Mouse (Mus musculus) adrenal gland, postnatal 10 days (tissue): ENCODE measurements around the gene Cadm1. TPM values are rescaled to one million over a fixed set of nuclear protein-coding genes. Genes with fewer than 3 reads are reported as not detected.

ENCODE experiments used
- DNase-seq: peaks from one replicate; pipeline ENCODE4 v3.0.0; 2021; ENCODE audit warnings: mixed read lengths
- total RNA-seq, 2 experiments: library from RNA; stranded (reverse); gene quantifications; 2 replicates each; pipeline ENCODE4 v1.2.3; 2021

Cadm1 gene
- total RNA-seq, 2 experiments from 2014 or later = 32.0 to 39.5 TPM

DNA sequence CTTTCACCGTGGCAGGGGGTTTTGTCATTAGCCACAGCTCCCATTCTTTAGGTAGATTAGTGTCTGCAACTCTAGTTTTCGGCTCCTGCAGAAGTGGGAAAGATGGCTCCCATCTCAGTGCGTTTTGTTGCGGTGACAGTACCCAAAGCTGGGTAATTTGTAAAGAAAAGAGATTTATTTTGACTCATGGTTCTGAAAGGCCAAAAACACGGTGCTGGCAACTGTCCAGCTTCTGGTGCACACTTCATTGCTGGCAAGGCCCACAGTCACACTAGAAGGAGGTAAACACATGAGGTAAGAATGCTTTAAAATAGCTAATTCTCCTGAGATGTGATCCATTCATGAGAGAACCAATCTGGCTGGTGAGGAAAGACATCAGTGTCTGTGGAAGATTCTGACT is 18.9 kb downstream of the Cadm1 start:
- DNase-seq = no peak

DNA sequence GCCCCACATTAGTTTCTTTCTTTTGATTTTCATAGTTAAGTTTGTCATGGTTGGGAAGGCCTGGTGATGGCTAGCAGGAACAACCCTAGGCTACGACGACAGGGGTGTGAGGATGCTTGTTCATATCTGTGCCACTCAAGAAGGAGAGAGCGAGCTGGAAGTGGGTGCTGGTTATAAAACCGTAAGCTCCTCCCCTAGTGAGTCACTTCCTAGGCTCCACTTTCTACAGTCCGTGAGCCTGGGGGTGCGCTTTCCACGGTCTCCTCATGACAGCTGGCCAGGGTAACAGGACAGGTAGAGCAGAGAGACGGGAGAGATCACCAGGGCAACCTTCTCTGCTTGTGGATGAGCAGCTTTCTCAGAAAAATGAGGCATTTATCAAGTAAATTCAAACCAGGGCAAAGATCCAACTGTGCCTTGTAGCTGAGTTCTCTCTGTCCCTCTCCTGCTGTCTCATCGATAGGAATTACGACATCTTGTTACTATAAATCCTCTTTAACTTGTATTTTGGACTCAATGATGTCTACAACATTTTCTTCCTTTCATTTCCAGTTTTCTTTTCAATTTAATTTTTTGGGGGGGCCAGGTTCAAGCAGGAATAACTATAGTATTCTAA is 23.1 kb downstream of the Cadm1 start:
- DNase-seq = no peak

GRCm38 (mm10) chr9:47560726-47561125 is 30.8 kb downstream of the Cadm1 start:
- no peak for DNase-seq

DNA sequence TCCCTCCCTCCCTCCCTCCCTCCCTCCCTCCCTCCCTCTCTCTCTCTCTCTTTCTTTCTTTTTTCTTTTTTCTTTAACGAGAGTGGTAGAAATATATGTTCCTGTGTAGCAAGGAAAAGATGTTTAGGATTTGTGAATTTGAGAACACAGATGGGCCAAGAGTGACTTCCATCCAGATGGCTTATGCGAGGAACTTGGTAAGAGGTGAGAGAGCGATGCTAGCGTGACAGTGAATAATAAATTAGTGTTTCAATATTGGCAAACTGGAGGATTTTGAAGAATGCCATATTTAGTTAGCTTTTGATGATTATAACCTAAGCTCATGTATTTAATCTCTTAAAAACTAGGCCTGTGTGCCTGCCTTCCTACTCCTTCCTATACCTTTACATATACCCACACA is 31.6 kb downstream of the Cadm1 start:
- no peak for DNase-seq

- DNase-seq = no peak
These were observed 35.1 kb downstream of the Cadm1 start for GRCm38 (mm10) chr9:47565088-47565487.

GRCm38 (mm10) chr9:47567873-47568272 is 37.9 kb downstream of the Cadm1 start:
- no peak for DNase-seq

DNA sequence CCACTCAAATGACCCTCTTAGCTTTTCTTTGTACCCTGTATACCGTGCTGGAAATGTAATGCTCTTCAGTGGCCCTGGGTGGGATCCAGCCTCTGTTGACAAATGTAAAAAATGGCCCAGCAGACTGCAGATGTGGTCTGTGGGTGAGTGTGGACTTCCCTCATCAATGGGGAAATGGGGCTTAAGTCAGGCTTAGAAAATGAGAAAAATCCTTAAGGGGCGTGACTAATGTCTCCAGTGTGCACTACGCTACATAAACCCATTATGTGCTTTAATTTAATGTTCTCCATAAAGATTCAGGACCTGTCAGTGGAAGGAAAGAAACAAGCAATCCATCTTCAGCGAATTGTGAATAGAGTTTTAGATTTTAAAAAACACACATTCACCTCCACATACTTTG is 40.2 kb downstream of the Cadm1 start:
- no peak for DNase-seq

- DNase-seq = no peak
These were observed 41.5 kb downstream of the Cadm1 start for GRCm38 (mm10) chr9:47571461-47571860.

- no peak for DNase-seq
These were observed 42.2 kb downstream of the Cadm1 start for GRCm38 (mm10) chr9:47572132-47572531.

DNA sequence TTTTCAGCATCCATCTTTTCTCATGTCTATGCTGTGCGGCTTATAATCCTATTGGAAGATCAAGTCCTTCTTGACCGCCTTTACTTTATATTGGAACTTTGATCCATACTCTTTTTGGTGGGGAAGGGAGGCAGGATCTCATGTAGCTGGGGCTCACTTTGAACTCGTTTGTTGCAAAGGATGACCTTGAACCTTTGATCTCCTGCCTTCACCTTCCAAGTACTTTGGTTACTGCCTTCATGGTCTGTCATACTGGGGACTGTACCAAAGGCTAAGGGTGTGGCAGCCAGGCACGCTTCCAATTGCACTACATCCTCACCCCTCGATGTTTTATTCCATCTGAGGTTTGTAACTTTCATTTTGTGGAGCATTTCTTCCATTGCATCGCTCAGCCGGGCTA is 43.5 kb downstream of the Cadm1 start:
- no peak for DNase-seq

GRCm38 (mm10) chr9:47574710-47575414 is 44.9 kb downstream of the Cadm1 start:
- no peak for DNase-seq

DNA sequence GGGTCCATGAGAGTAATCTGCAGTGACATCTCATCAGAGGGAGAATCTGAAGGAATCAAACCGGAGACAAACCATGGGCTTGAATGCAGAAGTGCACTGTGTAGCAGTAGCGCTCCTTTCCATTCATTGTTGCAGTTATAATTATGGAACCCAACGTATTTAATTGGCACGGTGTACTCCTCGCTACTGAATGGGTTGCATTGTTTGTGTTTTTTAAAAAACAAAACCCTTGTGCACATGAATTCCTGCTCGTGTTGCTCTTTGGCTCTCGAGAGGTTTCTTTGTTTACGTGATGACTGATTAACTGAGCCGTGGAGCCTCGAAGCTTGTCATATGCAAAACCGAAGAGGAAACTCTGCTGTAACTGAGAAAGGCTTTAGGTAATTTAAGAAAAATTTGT is 45.8 kb downstream of the Cadm1 start:
- DNase-seq = no peak

- no peak for DNase-seq
These were observed 49.5 kb downstream of the Cadm1 start for GRCm38 (mm10) chr9:47579464-47579863.

DNA sequence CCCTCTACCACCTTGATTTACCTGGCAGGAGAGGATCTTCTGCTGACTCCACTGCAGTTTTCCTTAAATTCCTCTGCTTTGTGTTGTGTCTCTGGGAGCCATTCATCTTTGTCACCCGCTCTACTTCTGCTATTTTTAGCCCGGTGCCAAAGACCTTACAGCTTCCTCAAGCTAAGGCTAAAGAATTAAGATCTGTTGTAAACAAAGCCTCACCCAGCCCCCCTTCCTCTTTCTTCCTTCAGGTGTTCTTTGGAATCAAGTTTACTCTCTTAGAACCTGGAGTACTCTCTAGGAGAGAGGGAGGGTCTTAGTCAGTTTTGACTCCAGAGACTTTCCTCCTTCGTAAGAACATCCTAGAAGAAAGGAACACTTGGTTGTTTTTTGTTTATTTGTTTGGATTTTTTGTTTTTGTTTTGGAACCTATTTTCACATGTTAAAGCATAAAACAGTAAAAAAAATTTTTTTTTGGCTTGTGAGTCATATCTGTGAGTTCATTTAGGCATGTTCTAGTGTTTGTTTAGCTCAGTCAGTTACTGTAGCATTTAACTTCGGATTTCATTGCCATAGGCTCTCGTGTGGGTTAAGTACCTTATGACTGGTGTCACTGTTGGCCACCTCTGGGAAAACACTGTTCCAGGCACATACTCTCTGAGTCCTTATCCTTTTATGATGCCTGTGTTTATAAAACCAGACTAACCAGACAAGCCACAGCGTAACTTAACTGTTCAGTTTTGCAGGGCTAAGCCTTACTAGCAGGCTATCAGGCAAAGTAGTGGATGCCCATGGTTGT is 51.8 kb downstream of the Cadm1 start:
- DNase-seq = no peak

DNA sequence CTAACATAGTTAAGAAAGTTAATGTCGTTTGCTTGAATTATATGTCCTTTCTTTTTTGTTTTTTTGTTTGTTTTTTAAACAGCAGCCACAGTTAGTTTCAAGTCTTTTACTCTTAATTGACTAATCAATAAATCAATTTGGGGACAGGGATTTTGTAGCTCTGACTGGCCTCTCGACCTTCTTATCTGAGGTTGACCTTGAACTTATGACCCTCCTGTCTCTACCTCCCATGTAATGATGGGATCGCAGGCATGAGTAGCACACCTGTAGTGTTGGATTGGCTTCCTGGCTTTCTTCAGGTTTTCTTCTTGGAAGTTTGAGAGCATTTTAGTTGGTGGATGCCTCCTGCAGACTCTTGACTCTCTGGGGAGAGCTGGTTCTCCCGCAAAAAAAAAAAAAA is 53.3 kb downstream of the Cadm1 start:
- no peak for DNase-seq

GRCm38 (mm10) chr9:47586176-47586575 is 56.2 kb downstream of the Cadm1 start:
- no peak for DNase-seq

- no peak for DNase-seq
These were observed 56.9 kb downstream of the Cadm1 start for GRCm38 (mm10) chr9:47586839-47587238.

DNA sequence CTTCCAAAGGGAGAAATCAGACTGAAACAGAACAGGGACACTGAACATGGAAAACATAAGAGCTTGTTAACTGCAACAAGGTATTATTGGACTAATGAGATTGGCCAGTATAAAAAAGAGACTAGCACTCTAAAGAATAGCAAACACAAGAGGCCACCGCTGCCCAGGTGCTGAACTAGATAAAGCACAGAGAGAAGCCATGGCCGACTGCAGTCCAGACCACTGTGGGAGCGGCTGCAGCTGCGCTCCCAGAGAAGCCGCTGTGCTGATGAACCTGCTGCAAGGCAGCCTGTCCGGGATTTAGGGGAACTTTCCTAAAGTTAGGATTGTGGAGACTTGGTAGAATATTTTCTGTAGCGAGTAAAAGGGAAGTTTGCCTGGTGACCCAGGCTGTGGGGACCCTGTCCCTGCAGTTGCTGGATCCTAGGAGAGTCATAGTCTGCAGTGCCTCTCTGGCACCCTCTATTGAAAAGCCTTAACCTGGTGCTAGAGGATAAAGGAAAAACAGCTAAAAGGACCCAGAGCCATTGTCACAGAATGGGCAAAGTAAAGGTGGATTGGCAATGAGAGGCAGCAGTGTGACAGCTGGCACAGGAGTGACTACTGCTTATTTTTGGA is 57.7 kb downstream of the Cadm1 start:
- DNase-seq = peak; percentile 50

DNA sequence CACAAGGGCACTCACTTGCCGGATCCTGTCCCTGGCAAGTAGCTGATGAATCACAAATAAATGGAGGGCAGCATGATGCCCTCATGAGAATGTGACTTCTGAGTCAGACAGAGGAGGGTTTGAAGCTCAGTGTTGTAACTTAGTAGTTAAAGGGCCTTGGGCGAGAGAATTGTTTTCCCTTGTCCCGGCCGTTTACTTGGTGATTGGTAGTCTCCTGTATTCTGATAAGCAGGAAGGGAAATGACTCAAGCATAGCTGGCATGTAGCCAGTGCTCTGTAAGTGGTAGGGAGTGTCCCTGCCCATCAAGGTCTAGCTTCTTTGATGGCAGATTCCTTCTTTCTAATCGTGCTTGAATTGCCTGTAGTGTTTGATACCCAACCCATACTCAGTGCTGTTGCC is 59.9 kb downstream of the Cadm1 start:
- DNase-seq = peak; percentile 85

DNA sequence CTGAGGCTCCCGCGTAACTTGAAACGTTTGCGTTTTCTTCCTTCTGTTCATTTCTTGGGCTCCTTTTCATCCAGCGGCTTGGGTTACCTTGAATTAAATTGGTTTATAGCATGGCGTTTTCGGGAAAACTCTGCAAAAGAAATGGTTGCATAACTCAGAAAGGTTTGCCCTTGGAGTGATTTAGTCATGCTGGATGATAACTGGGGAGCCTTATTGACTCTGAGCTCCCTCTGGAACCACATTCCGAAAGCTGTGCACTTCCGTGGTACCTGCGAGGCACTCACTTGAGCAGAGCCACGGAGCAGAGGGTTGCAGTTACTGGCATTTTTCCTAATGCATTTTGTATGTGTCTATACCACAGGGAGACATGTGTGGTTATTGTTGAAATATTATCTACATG is 71.6 kb downstream of the Cadm1 start:
- DNase-seq = no peak

- no peak for DNase-seq
These were observed 74.0 kb downstream of the Cadm1 start for GRCm38 (mm10) chr9:47603971-47604370.

DNA sequence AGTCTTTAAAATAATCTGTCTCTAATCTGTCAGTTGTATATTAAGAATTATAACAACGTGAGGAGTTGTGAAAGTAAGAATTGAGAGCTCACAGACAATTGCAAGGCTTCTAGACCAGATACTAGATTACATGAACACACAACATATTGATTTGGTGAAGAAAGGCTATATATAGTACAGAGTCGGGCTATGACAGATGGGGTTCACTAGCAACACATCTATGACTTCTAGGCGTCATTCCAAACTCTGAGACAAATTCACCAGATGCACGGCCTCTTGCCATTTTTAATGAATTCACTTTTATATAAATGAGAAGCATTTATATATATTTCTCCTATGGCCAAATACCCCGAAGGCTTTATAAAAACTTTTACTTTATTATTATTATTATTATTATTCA is 75.7 kb downstream of the Cadm1 start:
- DNase-seq = no peak

DNA sequence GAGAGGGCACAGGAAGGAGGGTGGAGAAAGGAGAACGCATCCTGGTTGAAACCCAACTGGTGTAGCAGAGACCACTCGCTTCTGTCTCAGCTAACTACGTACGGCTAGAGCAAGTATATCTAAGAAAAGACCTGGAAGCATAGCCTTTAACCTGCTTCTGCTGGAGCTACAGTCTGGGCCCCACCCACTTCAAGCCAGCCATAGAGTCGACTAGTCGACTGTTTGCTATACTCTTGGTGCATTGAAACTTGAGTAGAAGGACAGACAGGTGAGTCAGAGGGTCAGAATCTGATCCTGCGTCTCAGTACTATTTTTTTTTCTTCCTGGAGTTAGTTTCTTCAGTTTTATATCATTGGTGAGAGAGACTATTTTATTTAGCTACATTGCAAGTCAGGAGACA is 78.5 kb downstream of the Cadm1 start:
- DNase-seq = no peak
